Mouse (Mus musculus): ENCODE results near the gene Pam16.

Gene Pam16

GRCm38 (mm10) chr16:4624481-4625110 is at the start of gene Pam16:
Pam16 (minus strand) TSS chr16:4624988.
- peak; percentile 81 to 86 for DNase-seq

- peak; percentile 62 to 80 for DNase-seq
Measured at GRCm38 (mm10) chr16:4674091-4674490, 49.3 kb upstream of the Pam16 start.

GRCm38 (mm10) chr16:4670317-4670716 is 45.5 kb upstream of the Pam16 start:
- DNase-seq: no peak

- peak; percentile 50 to 59 for DNase-seq
Measured at GRCm38 (mm10) chr16:4667190-4667808, 42.5 kb upstream of the Pam16 start.

- DNase-seq: no peak
Measured at GRCm38 (mm10) chr16:4665726-4666125, 40.9 kb upstream of the Pam16 start.

- no peak for DNase-seq
Measured at GRCm38 (mm10) chr16:4663806-4664205, 39.0 kb upstream of the Pam16 start.

- DNase-seq: no peak
Measured at GRCm38 (mm10) chr16:4661605-4662004, 36.8 kb upstream of the Pam16 start.

- no peak for DNase-seq
Measured at GRCm38 (mm10) chr16:4659326-4659725, 34.5 kb upstream of the Pam16 start.

GRCm38 (mm10) chr16:4658781-4659245 is 34.0 kb upstream of the Pam16 start:
- DNase-seq: no peak

GRCm38 (mm10) chr16:4656571-4657081 is 31.8 kb upstream of the Pam16 start:
- no peak for DNase-seq

- no peak for DNase-seq
Measured at GRCm38 (mm10) chr16:4655764-4656570, 31.2 kb upstream of the Pam16 start.

GRCm38 (mm10) chr16:4655251-4655734 is 30.5 kb upstream of the Pam16 start:
- no peak for DNase-seq

- DNase-seq: no peak
Measured at GRCm38 (mm10) chr16:4654706-4655105, 29.9 kb upstream of the Pam16 start.

- no peak for DNase-seq
Measured at GRCm38 (mm10) chr16:4652707-4653416, 28.1 kb upstream of the Pam16 start.

- DNase-seq: no peak
Measured at GRCm38 (mm10) chr16:4651624-4652023, 26.8 kb upstream of the Pam16 start.

- no peak for DNase-seq
Measured at GRCm38 (mm10) chr16:4651081-4651480, 26.3 kb upstream of the Pam16 start.

- no peak for DNase-seq
Measured at GRCm38 (mm10) chr16:4650161-4650560, 25.4 kb upstream of the Pam16 start.

GRCm38 (mm10) chr16:4649692-4650091 is 24.9 kb upstream of the Pam16 start:
- no peak for DNase-seq

- no peak for DNase-seq
Measured at GRCm38 (mm10) chr16:4649211-4649610, 24.4 kb upstream of the Pam16 start.

GRCm38 (mm10) chr16:4648416-4649023 is 23.7 kb upstream of the Pam16 start:
- DNase-seq: no peak

GRCm38 (mm10) chr16:4647651-4648141 is 22.9 kb upstream of the Pam16 start:
- no peak for DNase-seq

GRCm38 (mm10) chr16:4646831-4647230 is 22.0 kb upstream of the Pam16 start:
- no peak for DNase-seq
